Mouse (Mus musculus): ENCODE results near the gene Cntn5. TPM values are rescaled to one million over a fixed set of nuclear protein-coding genes. Genes with fewer than 3 reads are reported as not detected.

Cntn5 gene
- polyA plus RNA-seq, 1 experiment = not detected

- no peak overlapping the region for H3K27ac ChIP-seq (ENCODE audit: insufficient read depth, low read depth, low read length)
- TF ChIP-seq POLR2A (IDR thresholded peaks at IDR 0.05; ENCODE audit: borderline replicate concordance, low read depth, low read length) = no peak
- TF ChIP-seq CTCF (IDR thresholded peaks at IDR 0.05; ENCODE audit: low read depth, low read length) = no peak
Observed at GRCm38 (mm10) chr9:10731878-10732277, 172.7 kb downstream of the Cntn5 start.

GRCm38 (mm10) chr9:10724191-10724590 lies 180.4 kb downstream of the Cntn5 start:
- Histone ChIP-seq H3K4me1 (ENCODE audit: control insufficient read depth, insufficient read depth, low read length) (peaks cover 3% of the 10 kb centered on the region; the same call in 1 of the 2 replicates), H3K27ac (ENCODE audit: insufficient read depth, low read depth, low read length) (no peak overlapping the region), H3K4me3 (ENCODE audit: insufficient read depth, low read length) (no peak overlapping the region)
- TF ChIP-seq CTCF (IDR thresholded peaks at IDR 0.05; ENCODE audit: low read depth, low read length) (no peak), POLR2A (IDR thresholded peaks at IDR 0.05; ENCODE audit: borderline replicate concordance, low read depth, low read length) (no peak)

More at GRCm38 (mm10) chr9:10731878-10732277, 172.7 kb downstream of the Cntn5 start:
- no peak overlapping the region for H3K4me3 ChIP-seq (ENCODE audit: insufficient read depth, low read length)
- H3K4me1 ChIP-seq (ENCODE audit: control insufficient read depth, insufficient read depth, low read length) = peaks cover 3% of the 10 kb centered on the region; the same call in 1 of the 2 replicates

DNA sequence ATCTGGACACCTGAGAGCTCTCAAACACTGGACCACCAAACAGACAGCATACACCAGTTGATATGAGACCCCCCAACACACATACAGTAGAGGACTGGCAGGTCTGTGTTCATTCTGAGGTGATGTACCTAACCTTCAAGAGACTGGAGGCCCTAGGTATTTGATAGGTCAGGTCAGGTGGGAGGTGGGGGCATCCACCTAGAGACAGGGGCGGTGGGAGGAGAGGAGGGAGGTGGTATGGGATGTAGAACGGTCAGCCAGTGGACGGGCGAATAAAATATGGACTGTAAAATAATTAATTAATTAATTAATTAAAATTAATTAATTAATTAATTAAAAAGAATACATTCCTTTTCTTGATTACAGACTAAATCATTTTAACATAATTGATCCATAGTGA lies 182.5 kb downstream of the Cntn5 start:
- Histone ChIP-seq H3K27ac (ENCODE audit: insufficient read depth, low read depth, low read length) (no peak overlapping the region), H3K4me3 (ENCODE audit: insufficient read depth, low read length) (no peak overlapping the region), H3K4me1 (ENCODE audit: control insufficient read depth, insufficient read depth, low read length) (no peaks in the 10 kb centered on the region)
- no peak for TF ChIP-seq CTCF (IDR thresholded peaks at IDR 0.05; ENCODE audit: low read depth, low read length)
- no peak for TF ChIP-seq POLR2A (IDR thresholded peaks at IDR 0.05; ENCODE audit: borderline replicate concordance, low read depth, low read length)

GRCm38 (mm10) chr9:10718986-10719385 lies 185.6 kb downstream of the Cntn5 start:
- Histone ChIP-seq H3K27ac (ENCODE audit: insufficient read depth, low read depth, low read length) (no peak overlapping the region), H3K4me1 (ENCODE audit: control insufficient read depth, insufficient read depth, low read length) (no peaks in the 10 kb centered on the region), H3K4me3 (ENCODE audit: insufficient read depth, low read length) (no peak overlapping the region)
- TF ChIP-seq POLR2A (IDR thresholded peaks at IDR 0.05; ENCODE audit: borderline replicate concordance, low read depth, low read length) (no peak), CTCF (IDR thresholded peaks at IDR 0.05; ENCODE audit: low read depth, low read length) (no peak)

DNA sequence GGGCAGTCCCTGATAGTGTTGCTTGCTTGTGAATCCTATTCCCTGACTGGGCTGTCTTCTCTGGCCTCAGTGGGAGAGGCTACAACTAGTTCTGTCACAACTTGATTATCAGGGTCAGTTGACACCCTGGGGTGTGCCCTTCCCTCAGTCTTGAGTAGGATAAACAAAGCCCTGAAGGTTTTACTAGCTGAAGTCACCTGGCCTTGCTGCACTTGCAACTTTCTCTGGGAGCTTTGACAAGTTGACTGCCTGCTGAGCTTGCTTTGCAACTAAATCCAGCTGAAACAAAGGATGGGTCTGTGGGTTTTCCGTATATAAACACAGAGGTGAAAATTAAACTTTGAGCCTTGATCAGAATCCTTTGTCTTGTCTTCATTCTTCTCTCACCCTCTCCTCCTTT lies 190.9 kb downstream of the Cntn5 start:
- no peak overlapping the region for H3K4me3 ChIP-seq (ENCODE audit: insufficient read depth, low read length)
- no peaks in the 10 kb centered on the region for H3K4me1 ChIP-seq (ENCODE audit: control insufficient read depth, insufficient read depth, low read length)
- H3K27ac ChIP-seq (ENCODE audit: insufficient read depth, low read depth, low read length) = no peak overlapping the region
- no peak for TF ChIP-seq CTCF (IDR thresholded peaks at IDR 0.05; ENCODE audit: low read depth, low read length)
- no peak for TF ChIP-seq POLR2A (IDR thresholded peaks at IDR 0.05; ENCODE audit: borderline replicate concordance, low read depth, low read length)

DNA sequence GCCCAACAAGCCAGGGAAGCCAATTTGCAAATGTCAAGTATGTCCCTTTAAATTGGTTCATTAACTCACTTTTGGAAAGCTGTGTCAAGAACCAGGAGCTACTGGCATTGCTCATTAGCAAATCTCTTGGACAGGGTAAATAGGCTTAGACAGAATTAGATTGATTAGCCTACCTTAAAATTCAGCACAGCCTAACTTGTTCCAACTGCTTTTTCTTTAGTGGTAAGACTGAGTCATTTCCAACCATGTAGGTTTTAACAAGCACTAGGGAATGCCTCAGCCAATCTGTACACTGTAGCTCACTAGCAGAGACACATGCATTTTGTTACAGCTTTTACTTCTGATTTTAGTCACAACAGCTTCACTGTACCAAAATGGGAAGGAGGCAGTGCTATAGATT lies 222.9 kb downstream of the Cntn5 start:
- Histone ChIP-seq H3K27ac (ENCODE audit: insufficient read depth, low read depth, low read length) (no peak overlapping the region), H3K4me3 (ENCODE audit: insufficient read depth, low read length) (no peak overlapping the region), H3K4me1 (ENCODE audit: control insufficient read depth, insufficient read depth, low read length) (no peaks in the 10 kb centered on the region)
- TF ChIP-seq CTCF (IDR thresholded peaks at IDR 0.05; ENCODE audit: low read depth, low read length) (no peak), POLR2A (IDR thresholded peaks at IDR 0.05; ENCODE audit: borderline replicate concordance, low read depth, low read length) (no peak)

GRCm38 (mm10) chr9:10681181-10681580 lies 223.4 kb downstream of the Cntn5 start:
- TF ChIP-seq CTCF (IDR thresholded peaks at IDR 0.05; ENCODE audit: low read depth, low read length) (no peak), POLR2A (IDR thresholded peaks at IDR 0.05; ENCODE audit: borderline replicate concordance, low read depth, low read length) (no peak)
- H3K27ac ChIP-seq (ENCODE audit: insufficient read depth, low read depth, low read length) = no peak overlapping the region
- no peak overlapping the region for H3K4me3 ChIP-seq (ENCODE audit: insufficient read depth, low read length)
- no peaks in the 10 kb centered on the region for H3K4me1 ChIP-seq (ENCODE audit: control insufficient read depth, insufficient read depth, low read length)

DNA sequence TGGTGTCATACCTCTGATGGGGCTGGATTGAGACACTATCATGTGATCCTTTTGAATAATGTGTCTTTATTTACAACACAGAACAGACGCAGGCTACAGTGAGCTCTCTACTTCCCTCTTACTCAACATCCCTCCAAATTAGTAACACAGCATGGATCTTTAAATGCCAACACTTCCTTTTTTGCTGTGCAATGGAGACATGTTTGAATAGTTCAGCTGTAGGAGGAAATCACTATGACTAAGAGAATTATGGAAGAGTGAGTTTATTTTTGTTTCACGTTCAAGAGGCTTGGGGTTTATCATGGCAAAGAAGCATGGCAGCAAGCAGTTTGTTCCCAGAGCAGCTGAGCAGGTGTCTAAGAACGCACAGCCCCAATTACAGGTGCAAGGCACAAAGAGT lies 235.9 kb downstream of the Cntn5 start:
- Histone ChIP-seq H3K4me3 (ENCODE audit: insufficient read depth, low read length) (no peak overlapping the region), H3K27ac (ENCODE audit: insufficient read depth, low read depth, low read length) (peak overlapping the region; percentile 61), H3K4me1 (ENCODE audit: control insufficient read depth, insufficient read depth, low read length) (peaks cover 2% of the 10 kb centered on the region)
- no peak for TF ChIP-seq POLR2A (IDR thresholded peaks at IDR 0.05; ENCODE audit: borderline replicate concordance, low read depth, low read length)
- TF ChIP-seq CTCF (IDR thresholded peaks at IDR 0.05; ENCODE audit: low read depth, low read length) = no peak

- TF ChIP-seq POLR2A (IDR thresholded peaks at IDR 0.05; ENCODE audit: borderline replicate concordance, low read depth, low read length) (no peak), CTCF (IDR thresholded peaks at IDR 0.05; ENCODE audit: low read depth, low read length) (no peak)
Observed at GRCm38 (mm10) chr9:10667438-10667837, 237.1 kb downstream of the Cntn5 start.

DNA sequence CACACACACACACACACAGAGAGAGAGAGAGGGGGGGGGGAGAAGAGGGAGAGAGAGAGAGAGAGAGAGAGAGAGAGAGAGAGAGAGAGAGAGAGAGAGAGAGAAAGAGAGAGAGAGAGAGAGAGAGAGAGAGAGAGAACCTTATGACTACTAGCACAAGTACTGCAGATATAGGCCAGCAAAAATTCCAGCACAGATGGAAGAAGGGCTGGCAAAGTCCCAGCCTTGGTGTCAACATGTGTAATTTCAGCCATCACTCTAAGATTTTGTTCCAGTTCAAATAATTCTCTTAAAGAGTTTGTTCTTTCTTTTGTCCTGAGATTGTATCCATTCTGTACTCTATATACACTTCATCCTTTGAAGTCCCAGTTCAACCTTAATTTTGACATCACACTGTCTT lies 238.8 kb downstream of the Cntn5 start:
- Histone ChIP-seq H3K4me1 (ENCODE audit: control insufficient read depth, insufficient read depth, low read length) (peaks cover 6% of the 10 kb centered on the region), H3K27ac (ENCODE audit: insufficient read depth, low read depth, low read length) (no peak overlapping the region)
- no peak for TF ChIP-seq CTCF (IDR thresholded peaks at IDR 0.05; ENCODE audit: low read depth, low read length)
- no peak for TF ChIP-seq POLR2A (IDR thresholded peaks at IDR 0.05; ENCODE audit: borderline replicate concordance, low read depth, low read length)

More at GRCm38 (mm10) chr9:10667438-10667837, 237.1 kb downstream of the Cntn5 start:
- Histone ChIP-seq H3K4me3 (ENCODE audit: insufficient read depth, low read length) (no peak overlapping the region), H3K27ac (ENCODE audit: insufficient read depth, low read depth, low read length) (no peak overlapping the region), H3K4me1 (ENCODE audit: control insufficient read depth, insufficient read depth, low read length) (peaks cover 6% of the 10 kb centered on the region)

DNA sequence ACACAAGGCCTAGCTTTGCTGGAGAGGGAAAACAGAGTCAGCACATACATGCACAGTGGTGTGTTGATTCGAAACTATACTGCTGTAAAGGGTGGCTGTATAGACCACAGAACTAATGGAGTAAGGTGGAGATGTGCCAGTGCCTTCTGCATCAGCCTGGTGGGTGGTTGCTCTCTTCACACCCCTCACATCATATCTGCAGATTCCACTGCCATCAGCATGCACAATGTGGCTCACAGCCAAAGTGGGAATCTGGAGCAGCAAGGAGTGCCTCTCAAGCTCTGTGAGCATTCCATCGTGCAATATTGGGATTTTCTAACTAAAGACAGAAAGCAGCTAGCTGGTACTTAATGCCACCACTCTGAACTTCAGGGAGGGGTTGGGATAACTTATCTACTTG lies 241.5 kb downstream of the Cntn5 start:
- H3K4me1 ChIP-seq (ENCODE audit: control insufficient read depth, insufficient read depth, low read length) = peaks cover 3% of the 10 kb centered on the region; the same call in 1 of the 2 replicates
- H3K4me3 ChIP-seq (ENCODE audit: insufficient read depth, low read length) = no peak overlapping the region
- H3K27ac ChIP-seq (ENCODE audit: insufficient read depth, low read depth, low read length) = no peak overlapping the region
- TF ChIP-seq CTCF (IDR thresholded peaks at IDR 0.05; ENCODE audit: low read depth, low read length) (no peak), POLR2A (IDR thresholded peaks at IDR 0.05; ENCODE audit: borderline replicate concordance, low read depth, low read length) (no peak)

More for the DNA sequence above, 238.8 kb downstream of the Cntn5 start:
- no peak overlapping the region for H3K4me3 ChIP-seq (ENCODE audit: insufficient read depth, low read length)

Measured in bone marrow macrophage, adult 2 months (primary cell).